Mouse (Mus musculus): Measurements from ENCODE around the gene Sult6b1.

DNA sequence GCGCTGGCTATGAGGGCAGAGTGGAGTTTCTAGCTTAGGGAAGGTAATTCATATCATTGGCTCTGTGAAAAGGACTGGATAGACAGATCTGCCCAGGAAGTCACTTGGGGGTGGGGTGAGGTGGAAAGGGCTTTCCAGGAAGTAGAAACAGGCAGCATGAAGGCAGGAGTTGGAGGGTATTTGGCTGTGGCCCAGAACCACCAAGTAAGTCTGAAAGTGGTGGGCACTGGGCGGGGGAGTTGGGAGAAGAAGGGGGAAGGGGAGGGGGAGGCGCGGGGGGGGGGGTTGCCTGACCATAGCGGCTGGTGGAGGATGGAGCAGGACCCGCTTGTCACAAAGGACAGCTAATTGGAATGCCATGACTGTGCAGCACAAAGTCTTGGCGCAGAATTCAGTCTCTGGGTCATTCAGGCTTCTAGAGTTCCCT, 24.9 kb downstream of the Sult6b1 start:
- TF ChIP-seq CTCF (IDR thresholded peaks at IDR 0.05; ENCODE audit: low read depth) (no peak), EP300 (IDR thresholded peaks at IDR 0.05; ENCODE audit: low read depth) (no peak)

Measured in liver, postnatal 0 days (tissue).